Mouse (Mus musculus) liver (tissue): ENCODE data around the gene Ube2e2.
A peak's percentile ranks its signal among the peaks of the same experiment; 100 is the strongest.

Source experiments
- DNase-seq: peaks from one replicate; pipeline ENCODE4 v3.0.0-alpha.2; 2020; ENCODE audit warnings: mixed read lengths

The Ube2e2 gene

GRCm38 (mm10) chr14:18893947-18894445 lies at the start of gene Ube2e2:
Gene Ube2e2, minus strand, starts transcription at chr14:18894267.
- peak; percentile 12 for DNase-seq

DNA sequence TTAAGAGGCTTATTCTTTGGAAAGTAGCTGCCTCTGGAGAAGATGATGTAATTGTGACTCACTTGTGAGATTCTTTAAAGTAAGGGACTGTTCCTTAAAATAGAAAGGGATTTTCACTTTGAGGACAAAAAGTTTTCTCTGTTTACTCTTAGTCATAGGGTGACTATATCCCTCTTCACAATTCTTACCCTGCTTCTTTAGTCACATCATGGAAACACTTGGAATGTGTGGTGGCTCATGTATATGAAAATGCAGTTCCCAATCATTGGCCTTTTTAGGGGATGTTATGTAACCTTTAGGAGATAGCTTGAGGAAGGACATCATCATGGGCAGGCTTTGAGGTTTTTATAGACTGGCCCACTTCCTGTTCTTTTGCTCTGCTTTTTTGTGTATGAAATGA lies 46.0 kb upstream of the Ube2e2 start:
- no peak for DNase-seq

GRCm38 (mm10) chr14:18903553-18903952 lies 9.5 kb upstream of the Ube2e2 start:
- DNase-seq: no peak

DNA sequence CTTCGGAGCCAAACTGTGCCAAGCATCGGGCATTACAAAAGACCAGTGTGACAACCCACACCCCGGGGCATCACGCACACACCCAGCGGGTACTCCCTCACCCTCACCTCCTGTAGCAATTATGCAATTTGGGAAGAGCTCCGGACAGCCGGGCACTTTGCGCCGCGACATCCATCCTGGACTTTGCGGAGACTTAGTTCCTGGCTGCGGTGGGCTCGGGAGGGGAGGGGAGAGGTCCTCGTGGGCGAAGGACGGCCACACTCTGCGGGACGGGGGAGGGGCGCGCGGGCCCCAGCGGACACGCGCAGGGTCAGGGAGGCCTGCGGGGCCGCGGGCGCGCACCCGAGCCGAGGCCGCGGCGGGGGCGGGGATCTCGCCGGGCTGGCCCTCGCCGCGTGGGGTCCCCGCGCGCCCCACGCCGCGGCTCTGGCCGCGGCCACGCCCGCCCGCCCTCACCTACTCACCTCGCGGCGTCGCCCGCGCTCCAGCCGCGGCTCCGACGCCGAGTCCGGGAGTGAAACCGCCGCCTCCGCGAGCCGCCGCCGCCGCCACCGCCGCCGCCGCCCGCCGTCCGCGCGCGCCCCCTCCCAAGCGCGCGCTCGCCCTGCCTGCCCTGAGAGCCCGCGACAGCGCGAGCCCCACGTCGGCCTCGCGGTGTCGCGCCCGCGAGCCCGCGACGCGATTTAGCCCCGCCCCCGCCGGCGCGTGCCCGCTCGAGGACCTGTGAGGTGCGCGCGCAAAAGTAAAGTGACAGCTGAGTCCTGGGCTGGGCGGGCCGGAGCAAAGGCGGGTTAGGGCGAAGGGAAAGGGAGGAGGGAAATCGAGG lies 733 bp downstream of the Ube2e2 start:
- peak; percentile 84 for DNase-seq

DNA sequence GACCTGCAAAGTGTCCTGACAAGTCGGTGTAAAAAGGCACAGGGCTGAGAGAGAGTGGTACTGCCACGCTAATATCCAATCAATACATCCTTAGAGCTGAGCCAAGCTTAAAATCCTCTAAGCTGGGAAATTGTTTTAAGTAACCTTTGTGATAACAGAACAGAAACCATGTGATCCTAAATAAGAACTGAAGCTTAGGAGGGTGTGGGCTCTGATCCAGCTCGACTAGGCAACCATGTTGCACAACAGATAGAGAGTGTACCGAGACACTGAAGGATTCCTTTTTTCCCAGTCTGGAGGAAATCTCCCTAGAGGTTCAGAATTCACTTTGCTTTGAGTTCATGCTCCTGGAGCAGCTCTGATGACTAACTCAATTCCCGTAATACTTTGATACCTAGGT lies 4.5 kb downstream of the Ube2e2 start:
- DNase-seq: no peak

DNA sequence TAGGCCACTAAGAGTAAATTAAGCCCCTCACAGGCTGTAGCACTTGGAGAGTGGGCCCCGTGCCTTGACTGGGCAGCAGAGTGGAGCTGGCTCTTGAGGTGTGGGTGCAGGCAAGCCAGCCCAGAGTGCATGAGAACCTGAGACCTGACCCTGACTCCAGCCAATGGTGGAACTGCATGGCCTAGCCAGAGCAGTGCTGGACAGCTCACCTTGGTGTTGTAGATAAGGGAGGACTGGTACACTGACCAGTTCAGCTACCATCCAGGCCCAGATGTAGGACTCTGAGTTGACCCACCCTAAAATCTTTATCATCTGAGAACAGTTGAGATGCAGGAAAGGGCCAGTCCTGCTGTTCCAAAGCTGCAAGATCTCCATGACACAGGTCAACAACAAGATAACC lies 11.6 kb downstream of the Ube2e2 start:
- DNase-seq: no peak

DNA sequence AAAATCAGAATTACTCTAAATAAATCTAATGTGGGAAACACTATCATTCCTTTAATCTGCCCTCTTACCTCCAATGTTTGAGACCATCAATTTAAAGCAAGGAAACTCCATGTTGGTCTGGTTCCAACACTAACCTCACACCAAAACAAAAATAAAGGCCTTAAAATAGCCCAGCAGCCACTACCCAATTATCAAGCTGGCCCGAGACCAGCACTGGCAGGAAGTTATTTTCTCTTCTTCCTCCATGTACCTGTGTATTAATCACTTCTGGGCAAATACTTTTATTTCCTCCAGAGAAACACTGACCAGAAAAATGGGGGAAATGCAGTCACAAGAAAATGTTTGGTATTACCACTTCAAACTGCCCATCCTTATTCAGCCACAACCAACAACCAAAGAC lies 23.4 kb downstream of the Ube2e2 start:
- no peak for DNase-seq

DNA sequence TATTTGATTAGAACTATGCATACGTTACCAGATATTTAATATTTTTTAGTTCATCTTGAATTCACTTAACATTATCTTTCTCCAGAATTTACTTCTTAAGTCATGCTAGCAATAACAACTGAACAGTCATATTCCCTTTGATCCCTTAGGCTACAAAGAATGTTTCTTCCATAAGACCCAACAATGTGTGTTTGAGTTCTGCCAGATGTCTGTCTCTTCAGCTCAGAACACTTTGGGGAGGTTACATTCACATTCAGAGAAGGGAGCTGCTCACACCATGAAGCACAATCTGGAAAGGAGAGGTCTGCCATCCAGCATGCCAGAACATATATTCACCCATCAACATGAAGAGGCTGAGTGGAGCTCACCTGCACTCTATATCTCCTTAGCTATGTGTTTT lies 65.4 kb downstream of the Ube2e2 start:
- DNase-seq: no peak

DNA sequence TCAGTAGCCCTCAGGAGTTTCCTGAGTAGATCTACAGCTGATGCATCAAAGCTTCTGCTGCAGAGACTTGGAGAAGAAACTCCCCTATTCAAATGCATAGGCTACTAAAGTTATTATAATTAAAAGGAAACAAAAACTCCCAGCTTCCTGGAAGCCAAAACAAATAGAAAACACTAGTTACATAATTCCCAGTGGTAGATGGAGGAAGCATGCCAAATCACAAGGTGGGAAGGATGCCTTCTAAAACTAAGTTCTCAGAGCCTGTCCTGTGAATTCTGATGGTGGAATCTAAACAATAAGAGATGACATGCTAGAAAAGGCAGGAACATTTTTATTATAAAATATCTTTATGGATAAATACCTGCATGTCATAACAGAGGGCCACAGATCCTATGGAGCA lies 67.3 kb downstream of the Ube2e2 start:
- DNase-seq: no peak

GRCm38 (mm10) chr14:18820713-18821112 lies 73.4 kb downstream of the Ube2e2 start:
- DNase-seq: no peak

- no peak for DNase-seq
Observed at GRCm38 (mm10) chr14:18796857-18797256, 97.2 kb downstream of the Ube2e2 start.

DNA sequence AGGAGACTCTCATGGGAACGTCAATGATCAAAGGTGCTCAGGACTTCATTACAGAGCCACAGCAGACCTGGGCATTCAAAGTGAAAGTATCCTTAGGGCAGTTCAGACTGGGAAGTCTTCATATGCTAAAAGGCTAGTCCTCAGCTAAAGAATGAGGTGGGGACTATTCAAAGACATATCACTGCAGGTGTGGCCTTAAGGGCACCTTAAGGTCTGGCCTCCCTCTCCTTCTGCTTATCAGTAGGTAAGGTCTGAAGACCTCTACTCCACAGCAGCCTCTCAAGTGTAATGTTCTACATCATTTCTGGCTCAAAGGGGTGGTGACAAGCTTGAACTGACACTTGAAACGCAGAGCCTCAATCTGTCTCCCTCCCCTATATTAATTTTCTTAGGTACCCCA lies 98.3 kb downstream of the Ube2e2 start:
- DNase-seq: no peak

DNA sequence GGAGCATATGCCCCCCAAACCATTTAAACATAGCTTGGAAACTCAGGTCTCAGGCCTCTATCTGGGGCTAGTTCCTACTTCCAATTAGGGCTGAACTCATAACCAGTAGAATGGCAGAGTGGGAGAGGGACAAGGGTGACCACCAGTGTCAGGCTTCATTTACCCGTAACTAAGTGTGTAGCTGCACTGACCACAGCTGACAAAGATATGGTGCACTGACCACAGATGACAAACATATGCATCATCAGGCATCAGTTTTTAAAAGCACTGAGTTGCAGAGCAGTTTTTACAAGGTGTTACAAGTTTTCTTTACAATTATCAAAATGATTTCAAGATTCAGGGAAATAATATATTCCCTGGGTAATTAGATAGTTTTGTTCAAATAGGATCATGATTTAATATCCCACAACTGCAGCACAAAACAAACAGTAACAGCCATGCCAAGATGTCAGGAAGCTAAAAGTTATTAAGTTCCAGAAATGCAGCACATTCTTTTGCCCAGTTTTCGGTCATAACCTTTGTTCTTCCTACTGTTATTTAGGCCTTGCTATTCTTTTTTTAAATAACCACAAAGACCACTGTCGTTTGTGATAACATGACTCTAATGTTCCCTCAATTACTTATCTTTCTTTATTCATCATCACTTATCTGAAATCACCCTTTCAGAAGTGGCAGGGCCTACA lies 114.9 kb downstream of the Ube2e2 start:
- no peak for DNase-seq

- DNase-seq: no peak
Observed at GRCm38 (mm10) chr14:18778241-18778640, 115.8 kb downstream of the Ube2e2 start.

DNA sequence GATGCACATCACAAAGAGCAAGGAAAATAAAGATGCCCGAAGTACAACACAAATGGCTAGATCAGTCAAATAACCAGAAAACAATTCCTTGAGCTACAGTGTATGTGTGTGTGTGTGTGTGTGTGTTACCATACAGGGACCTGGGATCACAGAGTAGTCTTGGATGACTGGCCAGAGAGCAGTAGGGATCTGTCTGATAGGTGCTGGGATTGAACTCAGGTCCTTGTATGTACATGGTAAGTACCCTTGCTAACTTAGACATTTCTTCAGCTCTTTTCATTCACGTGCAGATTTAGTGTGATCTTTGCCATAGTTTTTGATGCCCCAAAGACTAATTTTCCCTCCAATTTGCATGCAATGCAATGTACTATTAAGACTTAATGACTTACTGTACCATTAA lies 117.9 kb downstream of the Ube2e2 start:
- DNase-seq: no peak

DNA sequence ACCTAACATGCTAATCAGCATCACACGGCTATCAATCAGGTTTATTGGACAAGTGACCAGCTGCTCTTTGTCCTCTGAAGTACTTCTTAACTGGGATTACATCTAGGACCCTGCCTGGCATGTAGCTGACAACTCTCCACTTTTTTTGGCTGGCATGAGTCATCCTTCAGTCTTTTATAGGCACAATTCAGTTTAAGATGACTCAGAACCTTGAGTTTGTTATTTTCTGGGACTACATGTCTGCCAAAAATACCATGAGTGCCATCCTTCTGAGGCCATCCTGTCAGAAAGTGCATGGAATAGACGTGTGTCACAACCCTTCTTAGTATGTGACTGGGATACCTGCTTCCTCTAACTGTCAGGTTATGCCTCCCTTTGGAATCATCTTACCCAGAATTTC lies 120.3 kb downstream of the Ube2e2 start:
- no peak for DNase-seq

GRCm38 (mm10) chr14:18759601-18760356 lies 134.3 kb downstream of the Ube2e2 start:
- no peak for DNase-seq

DNA sequence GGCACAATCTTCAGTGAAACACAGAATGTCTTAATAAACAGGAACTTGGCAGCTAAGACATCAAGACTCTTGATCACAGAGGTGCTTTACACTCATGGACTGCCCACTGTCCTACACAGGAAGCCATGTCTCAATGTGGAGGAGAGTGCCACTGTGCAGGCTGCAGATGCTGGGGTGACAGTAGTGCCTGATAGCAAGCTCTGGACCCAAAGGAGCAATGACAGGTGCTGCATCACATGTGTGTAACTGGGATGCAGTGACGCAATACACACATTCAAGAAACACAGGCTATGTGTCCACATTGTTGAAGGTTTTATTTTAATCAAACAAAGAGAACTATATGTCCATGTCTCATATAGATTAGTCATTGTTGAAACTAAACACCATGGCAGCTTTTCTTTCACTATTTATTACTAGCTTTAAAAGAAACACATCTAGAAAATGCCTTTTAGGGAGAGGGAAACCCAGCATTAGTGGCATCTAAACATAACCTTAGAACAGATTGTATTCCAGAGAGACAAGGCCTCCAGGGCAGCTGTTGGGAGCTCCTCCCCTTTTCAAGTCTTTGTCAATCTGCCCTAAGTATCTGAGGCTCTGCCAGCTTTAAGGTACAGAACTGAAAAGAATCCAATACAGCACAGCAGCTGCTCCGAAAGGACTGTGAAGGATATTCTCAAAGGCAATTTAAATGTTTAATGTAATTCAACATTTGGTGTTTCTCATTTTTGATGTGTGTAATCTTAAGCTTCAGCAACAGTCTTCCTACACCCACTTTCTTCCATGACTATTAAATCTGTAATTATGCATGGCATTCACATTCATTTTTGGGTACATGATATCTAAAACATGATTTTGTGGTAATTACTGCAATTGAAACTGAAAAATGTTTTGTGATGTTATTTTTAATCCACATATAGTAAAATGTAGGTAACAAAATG lies 135.2 kb downstream of the Ube2e2 start:
- no peak for DNase-seq

GRCm38 (mm10) chr14:18758003-18758402 lies 136.1 kb downstream of the Ube2e2 start:
- DNase-seq: no peak

DNA sequence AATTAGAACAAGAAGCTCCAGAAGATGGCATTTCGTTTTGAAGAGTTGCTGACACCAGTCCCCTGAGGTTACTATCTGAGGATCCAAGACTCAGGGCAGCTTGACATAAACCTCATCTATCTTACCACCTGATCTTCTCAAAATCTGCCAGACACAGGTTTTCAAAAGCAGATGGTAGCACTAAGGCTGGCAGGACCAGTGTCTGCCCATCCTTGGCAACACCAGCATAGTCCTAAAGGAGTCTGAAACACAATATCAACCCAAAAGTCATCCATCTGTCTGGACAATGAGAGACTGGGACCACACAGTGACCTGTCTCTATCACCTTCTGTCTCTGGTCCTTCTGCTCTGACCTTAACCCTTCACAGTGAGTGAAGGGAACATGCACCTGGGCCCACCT lies 138.7 kb downstream of the Ube2e2 start:
- DNase-seq: no peak

DNA sequence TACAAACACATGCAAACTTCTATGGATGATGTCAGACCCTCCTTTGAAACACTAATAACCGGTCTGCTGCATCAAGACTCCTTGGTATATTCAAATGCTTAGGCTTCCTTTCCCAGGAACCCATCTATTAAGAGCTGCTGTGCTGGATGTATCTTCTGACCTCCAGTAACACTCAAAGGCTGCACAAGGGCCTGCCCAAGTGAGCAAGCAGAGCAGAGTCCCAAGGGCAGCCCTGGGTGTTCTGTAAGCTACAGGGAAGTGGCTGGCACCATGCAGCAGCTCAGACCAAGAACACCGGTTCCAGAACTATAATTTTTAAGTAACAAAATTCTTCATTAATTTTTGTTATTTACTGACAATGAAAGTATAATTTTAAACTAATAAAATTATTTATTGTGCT lies 139.5 kb downstream of the Ube2e2 start:
- no peak for DNase-seq

GRCm38 (mm10) chr14:18754001-18754400 lies 140.1 kb downstream of the Ube2e2 start:
- no peak for DNase-seq
